Mouse (Mus musculus): ENCODE data around the gene Maob. TPM values are rescaled to one million over a fixed set of nuclear protein-coding genes. Genes with fewer than 3 reads are reported as not detected.

The Maob gene
- polyA plus RNA-seq, 1 experiment from 2014 or later, result 18.2 TPM

DNA sequence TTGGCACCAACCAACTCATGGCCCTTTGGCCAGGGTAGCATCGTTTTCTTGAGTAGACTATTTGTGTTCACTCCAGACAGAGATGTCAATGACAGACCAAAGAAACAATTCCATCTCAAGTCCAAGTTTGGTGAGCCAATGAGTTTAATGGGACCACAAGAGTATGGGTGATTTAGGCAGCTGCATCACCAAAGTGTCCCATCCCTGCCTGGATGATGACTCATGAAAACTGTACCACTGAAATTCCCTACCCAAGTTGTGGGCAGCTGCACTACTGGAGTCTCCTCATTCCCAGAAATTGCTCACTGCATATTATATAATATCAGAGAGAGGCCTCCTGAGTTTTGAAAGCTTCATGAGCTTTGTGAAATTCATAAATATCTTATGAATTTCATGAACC, 111.1 kb downstream of the Maob start:
- Histone ChIP-seq H3K27ac (ENCODE audit: low read depth) (no peak overlapping the region), H3K36me3 (ENCODE audit: insufficient read depth) (no peaks in the 10 kb centered on the region), H3K4me2 (no peak overlapping the region), H3K4me1 (ENCODE audit: insufficient read depth) (no peaks in the 10 kb centered on the region), H3K27me3 (ENCODE audit: insufficient read depth, low read length) (no peaks in the 10 kb centered on the region), H3K4me3 (ENCODE audit: low read depth, low read length) (no peak overlapping the region), H3K9ac (no peak overlapping the region), H3K9me3 (ENCODE audit: low read depth, low read length) (no peaks in the 10 kb centered on the region)
- WGBS, result 83% methylated on average over 1 of the region's 1 CpGs
- no peak for DNase-seq
- no peak for TF ChIP-seq CTCF (IDR thresholded peaks at IDR 0.05; ENCODE audit: low read depth)
- no peak for ATAC-seq (ENCODE audit: insufficient read depth)

Other genes with a start within 250 kb of the Maob start
- 33.7 and 34.0 TPM in 2 replicates for gene Maoa, start 197.7 kb downstream of the Maob start, polyA plus RNA-seq (2014; fragmentation: Nextera tagmentation; extraction: Ambion mirVana)
- gene Ndp, start 94.4 kb upstream of the Maob start, polyA plus RNA-seq (2014; fragmentation: Nextera tagmentation; extraction: Ambion mirVana), result 7.2 and 7.7 TPM in 2 replicates

All from lung, embryonic 14.5 days (tissue).